ENCODE assay signal across 8 mouse cellular contexts in the genomic region with DNA sequence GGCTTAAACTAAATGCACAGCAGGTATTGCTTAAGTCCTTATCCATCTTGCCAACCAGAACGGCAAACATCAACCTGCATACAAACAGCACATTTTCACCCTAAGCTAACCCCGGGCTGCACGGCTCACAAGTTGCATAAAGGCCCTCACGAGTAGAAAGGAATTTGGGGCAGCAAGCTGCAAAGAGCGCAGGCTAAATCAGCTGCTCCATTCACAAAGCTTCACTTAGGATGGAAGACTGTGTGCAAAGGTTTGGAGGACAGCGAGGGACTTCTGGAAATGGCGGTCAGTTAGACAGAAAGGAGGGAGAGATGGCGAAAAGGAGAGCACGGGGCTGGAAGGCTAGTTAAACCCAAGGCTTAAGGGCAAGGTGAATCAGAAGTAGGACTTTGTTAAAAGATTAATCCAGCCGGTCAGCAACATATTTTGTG. TPM values are rescaled to one million over a fixed set of nuclear protein-coding genes. Genes with fewer than 3 reads are reported as not detected.
DNase-seq lines count a peak whose midpoint lies in the region; ATAC-seq and TF ChIP-seq lines count a peak whose summit lies in the region.

No protein-coding gene starts in this region.

- in situ Hi-C loops in Patski (cut with MboI; ENCODE audit: low pct_unique_long_range_greater_than_20kb), result no loop called here

- peak overlapping the region; percentile 69; the same call in 1 of the 2 replicates for H3K27ac ChIP-seq in intestine, embryonic 14.5 days (ENCODE audit: low read depth)
- H3K27ac ChIP-seq in liver, embryonic 15.5 days (replicated peaks), result no peak overlapping the region
- peak overlapping the region; percentile 76 for H3K27ac ChIP-seq in stomach, embryonic 15.5 days

- ATAC-seq in Patski, result peak; percentile 46
- no peak for ATAC-seq in intestine, embryonic 14.5 days (replicated peaks; ENCODE audit: low FRiP score, low TSS enrichment, low read depth)
- no peak for ATAC-seq in liver, embryonic 15.5 days (ENCODE audit: insufficient read depth)
- ATAC-seq in stomach, embryonic 15.5 days (ENCODE audit: insufficient read depth, low FRiP score, low read depth), result no peak

- CTCF ChIA-PET in Patski (lab: Charles Lee), result interaction anchor here (0.9 kb wide), 1 partner anchor 18 kb away, joined by 3 read pairs; no protein-coding TSS in a partner anchor

- no peaks in the 10 kb centered on the region for H3K27me3 ChIP-seq in Patski
- no peaks in the 10 kb centered on the region for H3K27me3 ChIP-seq in intestine, embryonic 14.5 days (replicated peaks; ENCODE audit: control insufficient read depth, insufficient read depth, low read length)
- H3K27me3 ChIP-seq in liver, embryonic 15.5 days, result no peaks in the 10 kb centered on the region; the same call in 1 of the 2 replicates
- H3K27me3 ChIP-seq in stomach, embryonic 15.5 days (replicated peaks), result no peaks in the 10 kb centered on the region

- H3K4me1 ChIP-seq in intestine, embryonic 14.5 days (replicated peaks; ENCODE audit: control insufficient read depth, insufficient read depth, low read length), result peaks cover 30% of the 10 kb centered on the region
- peaks cover 41% of the 10 kb centered on the region for H3K4me1 ChIP-seq in liver, embryonic 15.5 days (replicated peaks)
- peaks cover 17% of the 10 kb centered on the region for H3K4me1 ChIP-seq in stomach, embryonic 15.5 days

- no peaks in the 10 kb centered on the region for H3K9me3 ChIP-seq in intestine, embryonic 14.5 days (ENCODE audit: control insufficient read depth, low read length)
- no peaks in the 10 kb centered on the region for H3K9me3 ChIP-seq in liver, embryonic 15.5 days (replicated peaks)
- H3K9me3 ChIP-seq in stomach, embryonic 15.5 days, result no peaks in the 10 kb centered on the region

- intact Hi-C loops in left cerebral cortex, postnatal 14 days (cut with DNase I), result loop anchor here (10.0 kb wide), 1 partner anchor 107 kb away; no protein-coding TSS in a partner anchor

- no peak for DNase-seq in Patski (ENCODE audit: low read depth, low spot score)
- peak; percentile 33 for DNase-seq in embryo, embryonic 11 days
- DNase-seq in intestine, embryonic 14.5 days (ENCODE audit: low spot score), result no peak
- no peak for DNase-seq in right cerebral cortex, postnatal 25 days
- no peak for DNase-seq in frontal cortex, postnatal 14 days (ENCODE audit: low spot score in 2 of 2)
- no peak for DNase-seq in left cerebral cortex, postnatal 14 days (ENCODE audit: low spot score in 2 of 2)

- no peak overlapping the region for H3K9ac ChIP-seq in intestine, embryonic 14.5 days (ENCODE audit: low read length)
- no peak overlapping the region for H3K9ac ChIP-seq in liver, embryonic 15.5 days
- H3K9ac ChIP-seq in stomach, embryonic 15.5 days, result no peak overlapping the region

- POLR2A ChIA-PET in Patski (lab: Charles Lee), result no interaction called here

- H3K4me3 ChIP-seq in intestine, embryonic 14.5 days (ENCODE audit: low read depth, low read length), result no peak overlapping the region
- H3K4me3 ChIP-seq in liver, embryonic 15.5 days (replicated peaks), result no peak overlapping the region
- H3K4me3 ChIP-seq in stomach, embryonic 15.5 days (replicated peaks), result peak overlapping the region; percentile 17; the same call in 1 of the 2 replicates

- H3K36me3 ChIP-seq in intestine, embryonic 14.5 days (ENCODE audit: control insufficient read depth, insufficient read depth, low read length), result no peaks in the 10 kb centered on the region
- no peaks in the 10 kb centered on the region for H3K36me3 ChIP-seq in liver, embryonic 15.5 days (replicated peaks)
- no peaks in the 10 kb centered on the region for H3K36me3 ChIP-seq in stomach, embryonic 15.5 days

- WGBS in intestine, embryonic 14.5 days, result 54% methylated on average over 10 of the region's 10 CpGs
- WGBS in liver, embryonic 15.5 days (ENCODE audit: insufficient replicate concordance), result 63% methylated on average over 10 of the region's 10 CpGs
- WGBS in stomach, embryonic 15.5 days, result 50% methylated on average over 10 of the region's 10 CpGs

- H3K4me2 ChIP-seq in intestine, embryonic 14.5 days (ENCODE audit: low read length), result peak overlapping the region; percentile 92
- H3K4me2 ChIP-seq in liver, embryonic 15.5 days, result peak overlapping the region; percentile 51
- H3K4me2 ChIP-seq in stomach, embryonic 15.5 days, result peak overlapping the region; percentile 74

- TF ChIP-seq CTCF in Patski (IDR thresholded peaks at IDR 0.05), result no peak

RNA-seq across cellular contexts. Expression of gene Ccdc141, which starts 1.8 kb away (rescaled TPM):
- 0.56 TPM for polyA plus RNA-seq in Patski (2021)
- polyA plus RNA-seq in intestine, embryonic 14.5 days (2014; fragmentation: Nextera tagmentation; extraction: Ambion mirVana), result 7.2 and 7.4 TPM in 2 replicates
- polyA plus RNA-seq in liver, embryonic 15.5 days (2015; fragmentation: Nextera tagmentation; extraction: Ambion mirVana), result 0.81 and 1.4 TPM in 2 replicates
- polyA plus RNA-seq in stomach, embryonic 15.5 days (2015; fragmentation: Nextera tagmentation; extraction: Ambion mirVana), result 8.5 and 9.6 TPM in 2 replicates
- 10 to 100 TPM; 23.5 to 34.0 TPM for total RNA-seq in left cerebral cortex, postnatal 14 days (2021)
